Mouse (Mus musculus) kidney, postnatal 4 days (tissue): ENCODE results near the gene Olfr598.
"Not testable (repeated sequence)": the region's sequence is repeated elsewhere in the genome, so short reads cannot be mapped to it uniquely, and the experiment has no call there.

Source experiments
- DNase-seq, 2 experiments: peaks; one replicate each; pipeline ENCODE4 v3.0.0; 2021; ENCODE audit warnings: mixed read lengths in 2 of 2

The Olfr598 gene

GRCm38 (mm10) chr7:103323268-103323667 lies at the start of gene Olfr598:
Gene Olfr598, plus strand, starts transcription at chr7:103323568.
- no peak for DNase-seq

GRCm38 (mm10) chr7:103305348-103305747 lies 18.0 kb upstream of the Olfr598 start, which contains the start of gene Olfr596:
Gene Olfr596, plus strand, starts transcription at chr7:103305648.
- not testable (repeated sequence) for DNase-seq

- not testable (repeated sequence) for DNase-seq
These were observed 7.4 kb upstream of the Olfr598 start, which contains the start of gene Olfr597 for GRCm38 (mm10) chr7:103316015-103316414. Gene Olfr597, plus strand, starts transcription at chr7:103316315.

GRCm38 (mm10) chr7:103335617-103336016 lies 12.2 kb downstream of the Olfr598 start, which contains the start of gene Olfr599:
Gene Olfr599, plus strand, starts transcription at chr7:103335917.
- DNase-seq: no peak

- no peak for DNase-seq
These were observed 26.2 kb downstream of the Olfr598 start, which contains the start of gene Olfr600 for GRCm38 (mm10) chr7:103349569-103349968. Gene Olfr600, minus strand, starts transcription at chr7:103349669.

- DNase-seq: no peak
These were observed 39.2 kb downstream of the Olfr598 start, which contains the start of gene Olfr601 for GRCm38 (mm10) chr7:103362555-103362954. Gene Olfr601, minus strand, starts transcription at chr7:103362655.
